Mouse (Mus musculus) spleen, postnatal 14 days (tissue): Measurements from ENCODE around the gene Ccdc47.
"Not testable (repeated sequence)": the region's sequence is repeated elsewhere in the genome, so short reads cannot be mapped to it uniquely, and the experiment has no call there.

ENCODE experiments used
- DNase-seq, 2 experiments: peaks; one replicate each; pipeline ENCODE4 v3.0.0; 2021 to 2022; ENCODE audit warnings: low spot score in 2 of 2

The Ccdc47 gene

GRCm38 (mm10) chr11:106215927-106216729, at the start of gene Ccdc47:
Gene Ccdc47, minus strand, starts transcription at chr11:106216344.
- DNase-seq, result peak; percentile 80 to 86

- no peak for DNase-seq
These were observed 49.4 kb upstream of the Ccdc47 start for GRCm38 (mm10) chr11:106265570-106265969.

- DNase-seq, result no peak
These were observed 48.8 kb upstream of the Ccdc47 start for GRCm38 (mm10) chr11:106264988-106265387.

- no peak for DNase-seq
These were observed 47.8 kb upstream of the Ccdc47 start for GRCm38 (mm10) chr11:106263963-106264362.

GRCm38 (mm10) chr11:106260826-106261450, 44.8 kb upstream of the Ccdc47 start:
- DNase-seq, result no peak

GRCm38 (mm10) chr11:106256775-106257174, 40.6 kb upstream of the Ccdc47 start:
- DNase-seq, result no peak

GRCm38 (mm10) chr11:106255685-106256451, 39.7 kb upstream of the Ccdc47 start, which contains the start of the genes Ftsj3 and Psmc5:
Gene Ftsj3, minus strand, starts transcription at chr11:106256079.
Gene Psmc5, plus strand, starts transcription at chr11:106256154.
- peak; percentile 96 to 98 for DNase-seq

GRCm38 (mm10) chr11:106255174-106255573, 39.0 kb upstream of the Ccdc47 start:
- DNase-seq, result no peak

GRCm38 (mm10) chr11:106254767-106255166, 38.6 kb upstream of the Ccdc47 start:
- no peak for DNase-seq

- DNase-seq, result no peak
These were observed 33.2 kb upstream of the Ccdc47 start for GRCm38 (mm10) chr11:106249326-106249725.

GRCm38 (mm10) chr11:106246834-106247233, 30.7 kb upstream of the Ccdc47 start:
- no peak for DNase-seq

- not testable (repeated sequence) for DNase-seq
These were observed 17.8 kb upstream of the Ccdc47 start for GRCm38 (mm10) chr11:106233978-106234377.

GRCm38 (mm10) chr11:106220603-106221002, 4.5 kb upstream of the Ccdc47 start:
- no peak for DNase-seq

GRCm38 (mm10) chr11:106216730-106217490, 766 bp upstream of the Ccdc47 start, which contains the start of gene Ddx42:
Gene Ddx42, plus strand, starts transcription at chr11:106216926.
- DNase-seq, result peak; percentile 78 to 84

GRCm38 (mm10) chr11:106215450-106215859, 689 bp downstream of the Ccdc47 start:
- DNase-seq, result no peak

- no peak for DNase-seq
These were observed 1.3 kb downstream of the Ccdc47 start for GRCm38 (mm10) chr11:106214856-106215255.

- no peak for DNase-seq
These were observed 3.4 kb downstream of the Ccdc47 start for GRCm38 (mm10) chr11:106212771-106213170.

- no peak for DNase-seq
These were observed 14.1 kb downstream of the Ccdc47 start, which contains the start of gene Strada for GRCm38 (mm10) chr11:106202123-106202465. Gene Strada, minus strand, starts transcription at chr11:106202168.

GRCm38 (mm10) chr11:106201337-106202122, 14.6 kb downstream of the Ccdc47 start:
- no peak for DNase-seq

- DNase-seq, result no peak
These were observed 15.4 kb downstream of the Ccdc47 start for GRCm38 (mm10) chr11:106200756-106201155.

- not testable (repeated sequence) for DNase-seq
These were observed 16.1 kb downstream of the Ccdc47 start for GRCm38 (mm10) chr11:106199997-106200396.
